Mouse (Mus musculus) embryonic fibroblast, embryonic 13.5 days (primary cell): ENCODE measurements around the gene Paxx.

Source experiments
- CTCF ChIP-seq: IDR thresholded peaks from 2 replicates; pipeline ENCODE4 v1.5.1; 2011; ENCODE audit warnings: mild to moderate bottlenecking, control low read depth, low read length, moderate library complexity, borderline replicate concordance; ENCODE audit not compliant: insufficient read depth
- POLR2A ChIP-seq: IDR thresholded peaks from 2 replicates; pipeline ENCODE4 v1.6.1; 2011; ENCODE audit warnings: low read depth, mild to moderate bottlenecking, control low read depth, low read length, moderate library complexity

DNA sequence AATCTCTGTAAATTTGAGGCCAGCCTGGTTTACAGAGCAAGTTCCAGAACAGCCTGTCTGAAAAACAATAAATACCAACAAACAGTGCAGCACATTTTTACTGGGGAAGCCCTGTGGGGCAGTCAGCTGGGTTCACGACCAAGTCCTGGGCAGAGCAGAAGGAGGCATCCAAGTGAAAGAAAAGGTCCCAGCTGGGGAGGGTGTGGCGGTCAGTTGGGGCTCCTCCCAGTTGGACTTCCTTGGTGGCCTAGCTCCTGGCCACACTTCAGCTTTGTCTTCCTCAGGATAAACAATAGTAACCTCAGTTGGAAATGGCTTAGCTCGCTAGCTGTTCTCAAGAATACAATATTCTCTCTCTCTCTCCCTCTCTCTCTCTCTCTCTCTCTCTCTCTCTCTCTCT is 43.5 kb downstream of the Paxx start:
- TF ChIP-seq POLR2A (no peak), CTCF (no peak)
